Mouse (Mus musculus) embryonic fibroblast, embryonic 13.5 days (primary cell): ENCODE measurements around the gene Tmem270. TPM values are rescaled to one million over a fixed set of nuclear protein-coding genes. Genes with fewer than 3 reads are reported as not detected.

Source experiments
- H3K27ac ChIP-seq: 2 replicates; pipeline ENCODE4 v1.5.1; 2012; ENCODE audit warnings: low read length, control low read depth, inconsistent platforms; ENCODE audit not compliant: insufficient read depth
- H3K4me1 ChIP-seq: 2 replicates; pipeline ENCODE4 v1.6.1; 2011; ENCODE audit warnings: low read length; ENCODE audit not compliant: control insufficient read depth, insufficient read depth
- H3K4me3 ChIP-seq: 2 replicates; pipeline ENCODE4 v1.5.1; 2011; ENCODE audit warnings: mild to moderate bottlenecking, control low read depth, low read length; ENCODE audit not compliant: insufficient read depth
- CTCF ChIP-seq: IDR thresholded peaks from 2 replicates; pipeline ENCODE4 v1.5.1; 2011; ENCODE audit warnings: mild to moderate bottlenecking, control low read depth, low read length, moderate library complexity, borderline replicate concordance; ENCODE audit not compliant: insufficient read depth
- POLR2A ChIP-seq: IDR thresholded peaks from 2 replicates; pipeline ENCODE4 v1.6.1; 2011; ENCODE audit warnings: low read depth, mild to moderate bottlenecking, control low read depth, low read length, moderate library complexity
- polyA plus RNA-seq: library from polyadenylated mRNA; stranded (reverse); fragments of >200 nt; gene quantifications from 2 replicates; pipeline ENCODE4 v1.2.4, GENCODE M21; 2011; ENCODE audit warnings: low read depth; ENCODE audit not compliant: missing spikeins, insufficient read length

The Tmem270 gene
- polyA plus RNA-seq, 1 experiment, result not detected

DNA sequence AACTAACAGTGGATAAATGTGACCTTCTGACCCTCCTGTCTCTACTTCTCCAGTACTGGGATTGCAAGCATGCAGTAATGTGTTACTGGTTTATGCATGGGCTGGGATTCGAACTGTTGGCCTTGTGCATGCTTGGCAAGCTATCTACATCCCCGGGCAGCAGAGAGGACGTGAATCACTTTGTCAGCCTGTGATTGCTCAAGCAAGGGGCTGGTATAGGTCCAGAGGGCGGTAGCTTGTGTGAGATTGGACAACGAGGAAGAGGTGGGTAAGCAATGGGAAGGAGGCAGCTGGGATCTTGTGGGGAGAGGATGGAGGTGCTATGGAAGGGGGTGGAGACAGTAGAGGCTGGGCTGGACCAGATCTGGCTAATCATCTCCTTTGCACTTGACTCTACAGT, 38.0 kb downstream of the Tmem270 start:
- Histone ChIP-seq H3K27ac (no peak overlapping the region), H3K4me3 (no peak overlapping the region), H3K4me1 (peaks cover 7% of the 10 kb centered on the region)
- TF ChIP-seq POLR2A (no peak), CTCF (no peak)

DNA sequence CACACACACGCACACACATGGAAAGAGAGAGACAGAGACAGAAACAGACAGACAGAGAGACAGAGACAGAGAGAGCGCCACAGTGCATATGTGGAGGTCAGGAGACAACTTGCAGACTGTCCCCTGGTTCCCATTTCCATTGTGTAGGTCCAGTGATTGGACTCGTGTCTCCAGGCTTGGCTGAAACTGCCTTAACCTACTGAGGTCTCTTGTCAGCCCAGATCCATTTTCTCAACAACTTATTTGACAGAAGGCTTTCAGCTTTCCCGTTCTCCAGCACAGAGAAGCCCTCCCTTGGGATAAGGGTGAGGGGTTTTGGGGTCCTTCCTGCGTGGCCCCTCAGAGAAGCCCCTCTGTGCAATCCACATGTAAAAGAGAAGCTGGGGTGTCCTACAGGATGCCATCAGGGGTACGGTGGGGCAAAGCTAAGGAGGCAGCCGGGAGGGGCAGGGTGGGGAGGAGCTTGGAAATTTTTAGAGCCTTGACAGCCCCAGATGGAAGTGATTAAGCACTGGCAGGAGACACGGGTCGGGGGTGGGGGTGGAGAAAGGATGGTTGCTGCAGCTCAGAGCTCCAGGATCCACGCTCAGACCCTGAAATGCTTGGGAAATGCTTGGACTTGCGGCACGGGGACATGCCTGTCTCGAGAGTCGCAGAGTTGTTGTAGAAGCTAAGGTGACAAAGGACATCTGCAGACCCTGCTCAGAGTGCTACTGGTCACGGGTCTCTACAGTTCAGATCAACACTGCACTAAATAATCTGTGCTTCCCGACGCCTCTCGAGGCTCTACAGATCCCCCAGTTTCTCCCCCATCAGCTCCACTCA, 39.0 kb downstream of the Tmem270 start:
- TF ChIP-seq POLR2A (peak; percentile 49; the same call in 1 of the 2 replicates), CTCF (no peak)
- Histone ChIP-seq H3K4me1 (peaks cover 7% of the 10 kb centered on the region), H3K4me3 (no peak overlapping the region), H3K27ac (peak overlapping the region; percentile 71)

DNA sequence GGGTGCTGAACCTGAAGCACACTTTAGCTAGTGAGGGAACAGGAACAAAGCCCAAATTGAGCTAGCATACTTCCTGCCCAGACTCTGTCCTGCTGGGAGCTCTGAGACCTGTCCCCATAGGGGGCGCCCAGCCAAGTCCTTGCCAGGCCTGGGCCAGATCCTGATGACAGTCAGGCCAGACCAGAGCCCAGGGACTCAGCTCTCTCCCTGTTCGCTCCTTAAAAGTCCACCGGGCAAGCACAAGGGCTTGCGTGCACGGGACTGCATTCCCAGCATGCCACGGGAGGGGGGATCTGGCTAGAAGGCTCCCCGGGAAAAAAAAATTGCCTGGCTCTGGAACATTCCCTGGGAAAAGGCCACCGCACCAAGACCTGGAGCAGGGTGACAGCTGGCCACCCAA, 41.4 kb downstream of the Tmem270 start:
- TF ChIP-seq POLR2A, result no peak
- TF ChIP-seq CTCF, result no peak
- peaks cover 7% of the 10 kb centered on the region for H3K4me1 ChIP-seq
- H3K4me3 ChIP-seq, result no peak overlapping the region
- H3K27ac ChIP-seq, result no peak overlapping the region

DNA sequence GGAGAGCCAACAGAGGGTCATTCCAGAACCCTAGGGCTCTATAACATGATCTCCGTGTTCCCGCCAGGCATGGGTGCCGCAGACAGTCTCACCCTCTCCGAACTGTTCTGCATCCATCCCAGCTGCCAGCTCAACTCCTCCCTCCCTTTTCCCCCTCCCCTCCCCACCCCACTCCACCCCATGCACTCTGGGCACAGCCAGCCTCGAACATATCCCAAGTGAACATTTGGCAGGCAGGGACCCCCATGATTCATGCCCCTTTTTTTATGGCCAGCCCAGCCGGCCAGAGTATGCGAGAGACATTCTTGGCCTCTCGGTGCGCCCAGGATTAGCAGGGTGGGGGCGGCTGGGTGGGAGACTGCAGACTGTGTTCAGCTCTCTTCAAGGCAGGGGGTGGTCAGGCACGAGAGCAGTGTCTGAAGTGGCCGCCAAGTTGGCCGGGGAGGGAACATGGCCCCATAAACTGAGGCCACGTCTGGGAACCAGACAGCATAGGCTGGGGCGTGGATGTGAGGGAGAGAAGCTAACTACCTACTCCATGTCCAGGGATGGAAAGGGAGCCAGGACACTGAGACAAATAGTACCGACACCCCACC, 44.5 kb downstream of the Tmem270 start:
- Histone ChIP-seq H3K4me3 (no peak overlapping the region), H3K27ac (no peak overlapping the region), H3K4me1 (no peaks in the 10 kb centered on the region)
- TF ChIP-seq POLR2A (no peak), CTCF (no peak)

DNA sequence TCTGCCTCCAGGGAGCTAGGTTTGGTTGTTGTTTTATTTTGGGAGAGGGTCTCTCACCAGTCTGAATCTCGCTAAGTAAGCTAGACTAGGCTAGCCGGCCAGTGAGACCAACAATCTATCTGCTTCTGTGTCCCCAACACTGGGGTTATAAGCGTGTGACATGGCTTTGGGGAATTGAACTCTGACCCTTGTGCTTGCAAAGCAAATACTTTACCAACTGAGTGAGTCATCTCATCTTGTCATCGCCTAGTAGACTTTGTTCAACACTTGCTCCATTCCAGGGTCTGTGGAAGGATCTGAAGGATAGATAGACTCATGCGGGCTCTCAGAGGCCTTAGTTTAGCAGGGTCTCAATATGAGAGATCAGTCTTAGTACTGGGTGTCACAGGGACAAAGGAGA, 47.3 kb downstream of the Tmem270 start:
- no peak overlapping the region for H3K4me3 ChIP-seq
- H3K27ac ChIP-seq, result no peak overlapping the region
- TF ChIP-seq CTCF (no peak), POLR2A (no peak)
- H3K4me1 ChIP-seq, result no peaks in the 10 kb centered on the region

DNA sequence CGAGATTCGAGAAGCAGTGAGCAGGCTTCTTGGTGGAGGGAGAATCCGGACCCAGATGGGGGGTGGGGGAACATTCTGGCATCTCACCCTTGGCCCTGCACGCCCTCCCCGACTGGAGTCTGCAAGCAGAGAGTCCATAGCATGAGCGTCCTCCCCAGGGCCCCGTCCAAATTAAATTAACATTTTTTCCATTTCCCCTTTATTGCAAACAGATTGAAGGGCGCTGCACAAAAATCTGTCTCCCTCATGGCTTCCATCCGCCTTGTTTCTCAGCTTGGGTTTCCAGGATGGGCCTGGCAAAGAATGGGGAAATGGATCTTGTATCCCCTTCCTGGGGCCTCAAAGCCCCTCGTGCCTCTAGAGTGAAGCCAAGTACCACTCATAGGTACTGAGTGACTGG, 48.2 kb downstream of the Tmem270 start:
- H3K4me3 ChIP-seq, result no peak overlapping the region
- H3K4me1 ChIP-seq, result no peaks in the 10 kb centered on the region
- TF ChIP-seq POLR2A, result no peak
- TF ChIP-seq CTCF, result no peak
- no peak overlapping the region for H3K27ac ChIP-seq

DNA sequence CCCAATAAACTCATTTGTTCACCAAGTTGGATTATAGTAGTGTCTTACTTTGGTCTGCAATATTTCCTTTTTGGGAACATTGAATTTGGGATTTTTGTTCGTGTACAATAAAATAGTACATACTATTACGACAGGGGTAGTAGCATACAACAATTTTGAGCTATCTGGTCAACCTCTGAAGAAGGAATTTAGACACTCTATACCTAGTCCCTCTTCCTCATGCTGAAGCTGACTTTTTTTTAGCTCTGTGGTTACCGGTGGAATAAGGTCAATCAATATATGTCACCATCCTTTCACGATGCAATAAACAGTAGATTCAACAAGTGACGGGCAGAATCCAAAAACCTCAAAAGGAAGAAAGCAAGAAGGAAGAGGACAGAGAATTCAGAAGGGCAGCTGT, 53.7 kb downstream of the Tmem270 start:
- no peaks in the 10 kb centered on the region for H3K4me1 ChIP-seq
- no peak overlapping the region for H3K27ac ChIP-seq
- no peak for TF ChIP-seq POLR2A
- TF ChIP-seq CTCF, result no peak
- H3K4me3 ChIP-seq, result no peak overlapping the region

Other genes with a start within 250 kb of the Tmem270 start
- gene Limk1, start 218.1 kb downstream of the Tmem270 start, polyA plus RNA-seq, result 16.5 and 18.0 TPM in 2 replicates
- gene Eln, start 159.4 kb downstream of the Tmem270 start, polyA plus RNA-seq, result 57.9 and 265 TPM in 2 replicates
- gene Cldn13, start 8.8 kb upstream of the Tmem270 start, polyA plus RNA-seq, result not detected in 2 replicates
- gene Mettl27, start 25.6 kb upstream of the Tmem270 start, polyA plus RNA-seq, result 4.1 and 4.2 TPM in 2 replicates
- not detected in 2 replicates for gene Cldn4, start 40.2 kb upstream of the Tmem270 start, polyA plus RNA-seq
- not detected in 2 replicates for gene Cldn3, start 79.5 kb upstream of the Tmem270 start, polyA plus RNA-seq
- 19.1 and 20.7 TPM in 2 replicates for gene Abhd11, start 102.4 kb upstream of the Tmem270 start, polyA plus RNA-seq
- 6.9 and 10.2 TPM in 2 replicates for gene Stx1a, start 116.7 kb upstream of the Tmem270 start, polyA plus RNA-seq
- 15.2 and 18.1 TPM in 2 replicates for gene Dnajc30, start 157.5 kb upstream of the Tmem270 start, polyA plus RNA-seq
- 38.0 and 49.6 TPM in 2 replicates for gene Bud23, start 158.2 kb upstream of the Tmem270 start, polyA plus RNA-seq
- 3.0 and 4.0 TPM in 2 replicates for gene Vps37d, start 171.5 kb upstream of the Tmem270 start, polyA plus RNA-seq
- gene Mlxipl, start 183.2 kb upstream of the Tmem270 start, polyA plus RNA-seq, result not detected in 2 replicates
- gene Tbl2, start 242.9 kb upstream of the Tmem270 start, polyA plus RNA-seq, result 17.4 and 24.9 TPM in 2 replicates